Mouse (Mus musculus): ENCODE results near the gene Syt1. TPM values are rescaled to one million over a fixed set of nuclear protein-coding genes. Genes with fewer than 3 reads are reported as not detected.

Syt1 gene
- total RNA-seq, 1 experiment, result 0.58 TPM

GRCm38 (mm10) chr10:108568925-108569324 is 441.9 kb downstream of the Syt1 start:
- no peak for DNase-seq (ENCODE audit: low read depth, low spot score)
- Histone ChIP-seq H3K9me3 (ENCODE audit: control insufficient read depth, insufficient read depth, low read depth, low read length) (no peaks in the 10 kb centered on the region), H3K4me3 (ENCODE audit: insufficient read depth in 1 of 2, low read depth in 1 of 2, low read length in 2 of 2, poor library complexity in 1 of 2, severe bottlenecking in 1 of 2) (no peak overlapping the region), H3K9ac (ENCODE audit: insufficient read depth, low read depth, low read length, poor library complexity, severe bottlenecking) (no peak overlapping the region), H3K4me1 (ENCODE audit: control insufficient read depth in 2 of 2, insufficient read depth in 2 of 2, low read length in 2 of 2, poor library complexity in 1 of 2) (peaks cover 18 to 19% of the 10 kb centered on the region in 2 experiments), H3K27ac (ENCODE audit: insufficient read depth, low read depth, low read length, poor library complexity, severe bottlenecking) (no peak overlapping the region), H3K36me3 (ENCODE audit: control insufficient read depth, insufficient read depth, low read length, poor library complexity, severe bottlenecking) (no peaks in the 10 kb centered on the region)
- in situ Hi-C loops (cut with MboI; ENCODE audit: low sequenced_read_pairs in 2 of 2, unreplicated experiment in 2 of 2), result no loop called here
- TF ChIP-seq CHD2 (IDR thresholded peaks at IDR 0.05; ENCODE audit: low read depth, low read length), result no peak

GRCm38 (mm10) chr10:108568136-108568535 is 442.6 kb downstream of the Syt1 start:
- Histone ChIP-seq H3K36me3 (ENCODE audit: control insufficient read depth, insufficient read depth, low read length, poor library complexity, severe bottlenecking) (no peaks in the 10 kb centered on the region), H3K27ac (ENCODE audit: insufficient read depth, low read depth, low read length, poor library complexity, severe bottlenecking) (no peak overlapping the region), H3K4me1 (ENCODE audit: control insufficient read depth in 2 of 2, insufficient read depth in 2 of 2, low read length in 2 of 2, poor library complexity in 1 of 2) (peaks cover 16 to 19% of the 10 kb centered on the region in 2 experiments), H3K4me3 (ENCODE audit: insufficient read depth in 1 of 2, low read depth in 1 of 2, low read length in 2 of 2, poor library complexity in 1 of 2, severe bottlenecking in 1 of 2) (no peak overlapping the region), H3K9ac (ENCODE audit: insufficient read depth, low read depth, low read length, poor library complexity, severe bottlenecking) (no peak overlapping the region), H3K9me3 (ENCODE audit: control insufficient read depth, insufficient read depth, low read depth, low read length) (no peaks in the 10 kb centered on the region)
- in situ Hi-C loops (cut with MboI; ENCODE audit: low sequenced_read_pairs in 2 of 2, unreplicated experiment in 2 of 2), result no loop called here
- DNase-seq (ENCODE audit: low read depth, low spot score), result peak; percentile 94
- peak; percentile 72 for TF ChIP-seq CHD2 (IDR thresholded peaks at IDR 0.05; ENCODE audit: low read depth, low read length)
- no peak for TF ChIP-seq MAFK (IDR thresholded peaks at IDR 0.05; ENCODE audit: insufficient read depth, low read depth, low read length)

GRCm38 (mm10) chr10:108567456-108567855 is 443.3 kb downstream of the Syt1 start:
- Histone ChIP-seq H3K9me3 (ENCODE audit: control insufficient read depth, insufficient read depth, low read depth, low read length) (no peaks in the 10 kb centered on the region), H3K9ac (ENCODE audit: insufficient read depth, low read depth, low read length, poor library complexity, severe bottlenecking) (no peak overlapping the region), H3K4me1 (ENCODE audit: control insufficient read depth in 2 of 2, insufficient read depth in 2 of 2, low read length in 2 of 2, poor library complexity in 1 of 2) (peaks cover 15 to 16% of the 10 kb centered on the region in 2 experiments), H3K27ac (ENCODE audit: insufficient read depth, low read depth, low read length, poor library complexity, severe bottlenecking) (no peak overlapping the region), H3K4me3 (ENCODE audit: insufficient read depth in 1 of 2, low read depth in 1 of 2, low read length in 2 of 2, poor library complexity in 1 of 2, severe bottlenecking in 1 of 2) (no peak overlapping the region), H3K36me3 (ENCODE audit: control insufficient read depth, insufficient read depth, low read length, poor library complexity, severe bottlenecking) (no peaks in the 10 kb centered on the region)
- no peak for DNase-seq (ENCODE audit: low read depth, low spot score)
- in situ Hi-C loops (cut with MboI; ENCODE audit: low sequenced_read_pairs in 2 of 2, unreplicated experiment in 2 of 2), result no loop called here
- TF ChIP-seq ZNF384 (IDR thresholded peaks at IDR 0.05; ENCODE audit: low read depth, low read length) (no peak), MAFK (IDR thresholded peaks at IDR 0.05; ENCODE audit: insufficient read depth, low read depth, low read length) (no peak), ZC3H11A (IDR thresholded peaks at IDR 0.05; ENCODE audit: borderline replicate concordance, low read depth, low read length) (no peak), CHD2 (IDR thresholded peaks at IDR 0.05; ENCODE audit: low read depth, low read length) (no peak)

- Histone ChIP-seq H3K9me3 (ENCODE audit: control insufficient read depth, insufficient read depth, low read depth, low read length) (no peaks in the 10 kb centered on the region), H3K36me3 (ENCODE audit: control insufficient read depth, insufficient read depth, low read length, poor library complexity, severe bottlenecking) (no peaks in the 10 kb centered on the region), H3K27ac (ENCODE audit: insufficient read depth, low read depth, low read length, poor library complexity, severe bottlenecking) (no peak overlapping the region), H3K4me1 (ENCODE audit: control insufficient read depth in 2 of 2, insufficient read depth in 2 of 2, low read length in 2 of 2, poor library complexity in 1 of 2) (no peaks in the 10 kb centered on the region), H3K4me3 (ENCODE audit: insufficient read depth in 1 of 2, low read depth in 1 of 2, low read length in 2 of 2, poor library complexity in 1 of 2, severe bottlenecking in 1 of 2) (no peak overlapping the region), H3K9ac (ENCODE audit: insufficient read depth, low read depth, low read length, poor library complexity, severe bottlenecking) (no peak overlapping the region)
- DNase-seq (ENCODE audit: low read depth, low spot score), result no peak
- in situ Hi-C loops (cut with MboI; ENCODE audit: low sequenced_read_pairs in 2 of 2, unreplicated experiment in 2 of 2), result no loop called here
- TF ChIP-seq ZC3H11A (IDR thresholded peaks at IDR 0.05; ENCODE audit: borderline replicate concordance, low read depth, low read length) (no peak), ZNF384 (IDR thresholded peaks at IDR 0.05; ENCODE audit: low read depth, low read length) (no peak)
Observed at GRCm38 (mm10) chr10:108559607-108559908, 451.2 kb downstream of the Syt1 start.

- no peak for TF ChIP-seq ZNF384 (IDR thresholded peaks at IDR 0.05; ENCODE audit: low read depth, low read length)
- Histone ChIP-seq H3K9ac (ENCODE audit: insufficient read depth, low read depth, low read length, poor library complexity, severe bottlenecking) (no peak overlapping the region), H3K4me3 (ENCODE audit: insufficient read depth in 1 of 2, low read depth in 1 of 2, low read length in 2 of 2, poor library complexity in 1 of 2, severe bottlenecking in 1 of 2) (no peak overlapping the region), H3K4me1 (ENCODE audit: control insufficient read depth in 2 of 2, insufficient read depth in 2 of 2, low read length in 2 of 2, poor library complexity in 1 of 2) (no peaks in the 10 kb centered on the region), H3K27ac (ENCODE audit: insufficient read depth, low read depth, low read length, poor library complexity, severe bottlenecking) (no peak overlapping the region), H3K9me3 (ENCODE audit: control insufficient read depth, insufficient read depth, low read depth, low read length) (no peaks in the 10 kb centered on the region), H3K36me3 (ENCODE audit: control insufficient read depth, insufficient read depth, low read length, poor library complexity, severe bottlenecking) (no peaks in the 10 kb centered on the region)
- in situ Hi-C loops (cut with MboI; ENCODE audit: low sequenced_read_pairs in 2 of 2, unreplicated experiment in 2 of 2), result no loop called here
- DNase-seq (ENCODE audit: low read depth, low spot score), result no peak
Observed at GRCm38 (mm10) chr10:108558812-108559606, 451.8 kb downstream of the Syt1 start.
